Mouse (Mus musculus) liver, embryonic 14.5 days (tissue): Measurements from ENCODE around the gene Krt36. TPM values are rescaled to one million over a fixed set of nuclear protein-coding genes. Genes with fewer than 3 reads are reported as not detected.

Experiments used
- ATAC-seq: fragments of 200-750 bp; cut with Nextera tagmentation; 2 replicates; pipeline ENCODE4 v1.8.0; 2017; ENCODE audit warnings: moderate number of reproducible peaks, mild to moderate bottlenecking, moderate library complexity; ENCODE audit not compliant: insufficient read depth
- DNase-seq, 3 experiments: peaks; one replicate each; pipeline ENCODE4 v3.0.0-alpha.2; 2012 to 2013; ENCODE audit warnings: low read depth in 3 of 3, low spot score in 3 of 3
- H3K27ac ChIP-seq: fragments of 300-500 bp; sonication (generic); 2 replicates; pipeline ENCODE4 v1.5.1; 2014; ENCODE audit warnings: moderate library complexity, mild to moderate bottlenecking, control low read depth, inconsistent platforms
- H3K27me3 ChIP-seq: fragments of 300-500 bp; sonication (generic); 2 replicates; pipeline ENCODE4 v1.6.1; 2014; ENCODE audit warnings: mild to moderate bottlenecking, low read length, moderate library complexity; ENCODE audit not compliant: control insufficient read depth, insufficient read depth
- H3K36me3 ChIP-seq: fragments of 300-500 bp; sonication (generic); replicated peaks from 2 replicates; pipeline ENCODE4 v1.6.1; 2014; ENCODE audit warnings: low read depth; ENCODE audit not compliant: control insufficient read depth, insufficient read depth
- H3K4me1 ChIP-seq, 2 experiments: fragments of 200-500 bp in 1 of 2; fragments of 300-500 bp in 1 of 2; sonication (generic) in 1 of 2; replicated peaks; 2 replicates each; pipeline ENCODE4 v1.6.1; 2012 to 2014; ENCODE audit warnings: antibody characterized with exemption in 1 of 2, inconsistent platforms in 1 of 2, low read length in 1 of 2; ENCODE audit not compliant: control insufficient read depth in 2 of 2, insufficient read depth in 2 of 2
- H3K4me2 ChIP-seq: fragments of 300-500 bp; sonication (generic); 2 replicates; pipeline ENCODE4 v1.6.1; 2014; ENCODE audit warnings: low read depth, mild to moderate bottlenecking, control low read depth, moderate library complexity
- H3K4me3 ChIP-seq, 2 experiments: fragments of 200-500 bp in 1 of 2; fragments of 300-500 bp in 1 of 2; sonication (generic) in 1 of 2; 2 replicates each; pipeline ENCODE4 v1.5.1; 2012 to 2014; ENCODE audit warnings: low read depth in 2 of 2, low read length in 2 of 2, mild to moderate bottlenecking in 2 of 2, control low read depth in 1 of 2, inconsistent platforms in 1 of 2, moderate library complexity in 1 of 2; ENCODE audit not compliant: insufficient read depth in 1 of 2
- H3K9ac ChIP-seq: fragments of 300-500 bp; sonication (generic); replicated peaks from 2 replicates; pipeline ENCODE4 v1.6.1; 2014; ENCODE audit warnings: mild to moderate bottlenecking, control low read depth, moderate library complexity
- H3K9me3 ChIP-seq: fragments of 300-500 bp; sonication (generic); 2 replicates; pipeline ENCODE4 v1.6.1; 2016; ENCODE audit warnings: low read length, mixed read lengths; ENCODE audit not compliant: control insufficient read depth
- CTCF ChIP-seq: IDR thresholded peaks from 2 replicates; pipeline ENCODE4 v1.5.1; 2016; ENCODE audit warnings: antibody characterized with exemption, low read depth, control low read depth
- EP300 ChIP-seq: IDR thresholded peaks from 2 replicates; pipeline ENCODE4 v1.6.1; 2016; ENCODE audit warnings: antibody characterized with exemption, low read depth
- WGBS: fragments of 180-500 bp; shearing (Covaris S2); extraction: QIAGEN DNeasy Blood & Tissue Kit; methylation state at CpG from one replicate; pipeline ENCODE4 v1.1.7; 2014; ENCODE audit not compliant: insufficient replicate concordance; 5-methylcytosine and 5-hydroxymethylcytosine counted together
- polyA plus RNA-seq, 2 experiments: library from polyadenylated mRNA; depleted of rRNA in 1 of 2; stranded (reverse) in 1 of 2; unstranded in 1 of 2; fragments of >200 nt; fragmentation: Nextera tagmentation in 1 of 2; extraction: Ambion mirVana in 1 of 2; gene quantifications; 2 replicates each; pipeline versions ENCODE4 v1.2.1 to v1.2.3; 2012 to 2014

Krt36 gene
- polyA plus RNA-seq, 2 experiments = not detected

DNA sequence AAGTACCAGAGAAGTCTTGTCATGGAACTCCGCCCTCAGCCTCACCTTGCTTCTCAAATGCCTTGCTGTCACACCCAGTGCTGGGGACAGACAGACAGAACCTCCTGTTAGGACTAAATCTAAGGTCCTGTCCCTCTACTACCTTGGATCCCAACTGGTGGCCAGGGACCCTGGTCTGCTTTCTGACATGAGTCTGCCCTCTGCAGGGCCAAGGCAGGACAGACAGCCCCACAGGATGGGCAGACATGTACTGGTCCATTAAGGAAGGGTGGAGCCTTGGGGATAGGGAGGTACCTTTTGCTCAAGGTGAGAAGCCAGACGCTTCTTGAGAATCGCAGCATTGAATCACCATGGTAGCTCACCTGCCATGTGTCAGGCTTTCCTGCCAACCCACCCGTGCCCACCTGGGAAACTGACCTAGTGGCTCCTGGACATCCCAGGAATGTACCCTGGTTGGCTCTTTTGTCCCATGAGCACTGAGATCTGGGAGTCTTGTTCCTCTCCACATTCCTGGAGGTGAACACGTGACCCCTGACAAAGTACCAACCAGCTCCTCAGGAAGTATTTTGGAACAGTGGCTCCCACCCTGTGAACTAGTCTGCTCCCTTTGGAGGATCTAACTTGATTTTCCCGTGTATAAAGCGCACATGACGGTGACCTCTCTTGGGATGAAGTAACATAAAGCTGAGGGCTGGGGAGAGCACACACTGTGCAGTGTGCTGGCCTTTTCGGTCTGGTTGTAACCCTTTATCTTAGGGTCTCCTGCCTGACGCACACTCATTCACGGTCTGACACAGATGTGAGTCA, 7.7 kb upstream of the Krt36 start:
- no peaks in the 10 kb centered on the region for H3K27me3 ChIP-seq

DNA sequence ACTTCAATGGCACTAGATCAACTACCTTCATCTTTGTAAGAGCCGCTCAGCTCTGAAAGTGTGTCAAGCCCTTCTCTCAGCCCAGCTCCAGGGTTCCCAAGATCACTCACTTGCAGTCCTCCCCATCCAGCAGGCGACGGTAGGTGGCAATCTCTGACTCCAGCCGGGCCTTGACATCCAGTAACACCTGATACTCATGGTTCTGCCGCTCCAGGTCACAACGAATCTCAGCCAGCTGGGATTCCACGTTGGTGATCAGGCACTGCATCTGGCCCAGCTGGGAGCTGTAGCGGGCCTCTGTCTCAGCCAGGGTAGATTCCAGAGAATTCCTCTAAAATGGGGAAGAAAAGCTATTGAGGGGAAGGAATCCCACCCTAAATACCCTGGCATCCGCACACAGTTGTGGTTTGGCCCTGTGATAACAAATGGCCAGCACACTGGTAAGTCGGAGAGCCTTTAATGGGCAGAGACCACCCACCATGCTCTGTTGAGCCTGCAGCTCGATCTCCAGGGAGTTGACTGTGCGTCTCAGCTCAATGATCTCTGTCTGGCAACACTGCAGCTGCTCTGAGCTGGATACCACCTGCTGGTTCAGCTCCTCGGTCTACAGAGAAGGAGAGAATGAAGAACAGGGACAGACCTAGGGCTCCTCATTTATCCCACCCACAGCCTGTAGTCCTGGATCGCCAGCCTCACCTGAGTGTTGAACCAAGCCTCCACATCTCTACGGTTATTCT, 2.6 kb downstream of the Krt36 start:
- H3K4me2 ChIP-seq = no peak overlapping the region
- no peaks in the 10 kb centered on the region for H3K36me3 ChIP-seq
- H3K9me3 ChIP-seq = no peaks in the 10 kb centered on the region
- 52% methylated on average over 15 of the region's 15 CpGs for WGBS
- H3K27ac ChIP-seq = no peak overlapping the region
- no peak overlapping the region for H3K4me3 ChIP-seq
- H3K9ac ChIP-seq = no peak overlapping the region
- ATAC-seq (no peak), DNase-seq (no peak)
- TF ChIP-seq EP300 (no peak), CTCF (no peak)
- H3K4me1 ChIP-seq = no peaks in the 10 kb centered on the region
- no peaks in the 10 kb centered on the region for H3K27me3 ChIP-seq

More for the DNA sequence above, 7.7 kb upstream of the Krt36 start:
- Histone ChIP-seq H3K9ac (no peak overlapping the region), H3K4me2 (no peak overlapping the region), H3K27ac (no peak overlapping the region), H3K4me3 (no peak overlapping the region), H3K4me1 (no peaks in the 10 kb centered on the region), H3K36me3 (no peaks in the 10 kb centered on the region), H3K9me3 (no peaks in the 10 kb centered on the region)
- DNase-seq = no peak
- TF ChIP-seq EP300 (no peak), CTCF (no peak)
- 63% methylated on average over 11 of the region's 11 CpGs for WGBS
- no peak for ATAC-seq

DNA sequence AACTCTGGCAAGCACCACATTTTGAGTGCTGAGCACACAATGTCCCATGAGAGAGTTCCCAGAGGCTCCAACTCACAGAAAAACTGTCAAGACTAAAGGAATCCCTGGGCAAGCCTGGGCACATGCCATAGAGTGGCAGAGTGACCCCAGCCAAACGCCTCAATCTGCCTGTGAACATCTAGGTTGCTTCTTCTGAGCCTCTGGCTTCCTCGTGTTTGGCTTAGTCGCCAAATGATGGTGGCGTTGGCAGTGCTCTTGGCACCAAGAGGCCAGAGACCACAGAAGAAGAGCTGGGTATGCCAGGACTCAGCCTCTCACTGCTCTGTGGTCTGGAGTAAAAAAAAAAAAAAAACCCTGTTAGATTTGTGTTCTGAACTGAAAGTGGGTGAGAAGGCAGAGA, 5.0 kb downstream of the Krt36 start:
- WGBS = 54% methylated on average over 4 of the region's 4 CpGs

DNA sequence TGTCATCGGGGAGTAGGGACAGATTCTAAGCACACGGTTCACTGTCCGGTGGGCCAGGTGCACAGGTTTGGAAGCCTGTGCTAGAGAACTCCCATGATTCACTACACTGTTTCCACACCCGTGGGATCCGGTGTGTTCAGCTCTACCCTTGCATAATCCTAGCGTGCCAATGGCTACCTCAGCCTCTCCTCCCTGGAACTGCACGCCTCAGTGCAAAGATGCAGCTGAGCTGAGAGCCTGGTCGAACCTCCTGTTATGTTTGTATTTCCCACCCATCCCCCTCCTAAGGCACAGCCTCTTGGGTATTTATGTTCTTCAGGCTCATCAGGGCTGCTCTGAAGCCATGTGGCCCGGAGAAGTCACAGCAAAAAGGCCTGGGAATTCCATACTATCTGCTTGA, 7.6 kb downstream of the Krt36 start:
- WGBS = 61% methylated on average over 9 of the region's 9 CpGs
- ATAC-seq (no peak), DNase-seq (no peak)
- H3K9ac ChIP-seq = no peak overlapping the region
- no peak for TF ChIP-seq CTCF
- no peak for TF ChIP-seq EP300
- H3K9me3 ChIP-seq = no peaks in the 10 kb centered on the region
- H3K36me3 ChIP-seq = no peaks in the 10 kb centered on the region
- H3K27ac ChIP-seq = no peak overlapping the region
- no peak overlapping the region for H3K4me3 ChIP-seq
- H3K4me1 ChIP-seq = no peaks in the 10 kb centered on the region
- no peak overlapping the region for H3K4me2 ChIP-seq
- no peaks in the 10 kb centered on the region for H3K27me3 ChIP-seq

More for the DNA sequence above, 5.0 kb downstream of the Krt36 start:
- H3K9me3 ChIP-seq = no peaks in the 10 kb centered on the region
- TF ChIP-seq CTCF (no peak), EP300 (no peak)
- no peak overlapping the region for H3K27ac ChIP-seq
- no peak for ATAC-seq
- no peak for DNase-seq
- no peaks in the 10 kb centered on the region for H3K27me3 ChIP-seq
- no peak overlapping the region for H3K4me3 ChIP-seq
- H3K9ac ChIP-seq = no peak overlapping the region
- no peaks in the 10 kb centered on the region for H3K36me3 ChIP-seq
- H3K4me2 ChIP-seq = no peak overlapping the region
- H3K4me1 ChIP-seq = no peaks in the 10 kb centered on the region

GRCm38 (mm10) chr11:100096141-100096540, 9.3 kb downstream of the Krt36 start, which contains the start of gene Krt35:
Gene Krt35 (minus strand): TSS chr11:100096241.
- DNase-seq = no peak
- Histone ChIP-seq H3K4me2 (no peak within 1 kb of the TSS), H3K36me3 (no peaks in the 10 kb centered on the region), H3K27me3 (no peaks in the 10 kb centered on the region), H3K4me1 (no peaks in the 10 kb centered on the region), H3K9me3 (no peaks in the 10 kb centered on the region), H3K9ac (no peak within 1 kb of the TSS), H3K4me3 (no peak within 1 kb of the TSS), H3K27ac (no peak within 1 kb of the TSS)
- TF ChIP-seq CTCF (no peak), EP300 (no peak)
- WGBS = 70% methylated on average over 9 of the region's 9 CpGs
- ATAC-seq = no peak
